Mouse (Mus musculus) MEL (cell line): ENCODE data around the gene Borcs7. TPM values are rescaled to one million over a fixed set of nuclear protein-coding genes. Genes with fewer than 3 reads are reported as not detected.

Source experiments
- DNase-seq: peaks from one replicate; pipeline ENCODE4 v3.0.0; 2011; ENCODE audit warnings: low read depth, low spot score
- H3K27ac ChIP-seq: 2 replicates; pipeline ENCODE4 v1.5.1; 2012; ENCODE audit warnings: low read depth, mild to moderate bottlenecking, control low read depth, low read length, moderate library complexity; ENCODE audit not compliant: control insufficient read depth
- H3K27me3 ChIP-seq, 2 experiments: fragments of 150-350 bp in 1 of 2; sonication (generic) in 1 of 2; 2 replicates each; pipeline ENCODE4 v1.6.1; 2012; ENCODE audit warnings: low read length in 2 of 2, mild to moderate bottlenecking in 2 of 2, improper control_type of control experiment in 1 of 2, moderate library complexity in 1 of 2; ENCODE audit not compliant: insufficient read depth in 2 of 2, control insufficient read depth in 1 of 2
- H3K36me3 ChIP-seq, 2 experiments: 2 replicates each; pipeline ENCODE4 v1.6.1; 2012 to 2014; ENCODE audit warnings: low read length in 2 of 2, improper control_type of control experiment in 1 of 2, inconsistent platforms in 1 of 2, mild to moderate bottlenecking in 1 of 2; ENCODE audit not compliant: insufficient read depth in 2 of 2, control insufficient read depth in 1 of 2
- H3K4me1 ChIP-seq, 2 experiments: fragments of 150-350 bp in 1 of 2; sonication (generic) in 1 of 2; 2 replicates each; pipeline ENCODE4 v1.6.1; 2012; ENCODE audit warnings: low read length in 2 of 2, improper control_type of control experiment in 1 of 2, mild to moderate bottlenecking in 1 of 2; ENCODE audit not compliant: insufficient read depth in 2 of 2, control insufficient read depth in 1 of 2
- H3K4me3 ChIP-seq, 2 experiments: fragments of 150-350 bp in 1 of 2; sonication (generic) in 1 of 2; 2 replicates each; pipeline ENCODE4 v1.5.1; 2012; ENCODE audit warnings: low read depth in 2 of 2, low read length in 2 of 2, mild to moderate bottlenecking in 2 of 2, moderate library complexity in 2 of 2, control low read depth in 1 of 2, improper control_type of control experiment in 1 of 2; ENCODE audit not compliant: control insufficient read depth in 1 of 2, insufficient read depth in 1 of 2
- H3K79me2 ChIP-seq: 2 replicates; pipeline ENCODE4 v1.6.1; 2012; ENCODE audit warnings: mild to moderate bottlenecking, low read length, moderate library complexity; ENCODE audit not compliant: control insufficient read depth, poor library complexity, insufficient read depth
- H3K9ac ChIP-seq: 2 replicates; pipeline ENCODE4 v1.6.1; 2012; ENCODE audit warnings: low read depth, mild to moderate bottlenecking, control low read depth, low read length, moderate library complexity; ENCODE audit not compliant: control insufficient read depth, poor library complexity, severe bottlenecking
- H3K9me3 ChIP-seq: fragments of 150-350 bp; sonication (generic); replicated peaks from 2 replicates; pipeline ENCODE4 v1.6.1; 2012; ENCODE audit warnings: mild to moderate bottlenecking, low read length, improper control_type of control experiment, moderate library complexity; ENCODE audit not compliant: insufficient read depth
- BHLHE40 ChIP-seq: IDR thresholded peaks from 2 replicates; pipeline ENCODE4 v1.6.1; 2012; ENCODE audit warnings: low read depth, mild to moderate bottlenecking, inconsistent platforms, low read length, improper control_type of control experiment, borderline replicate concordance
- E2F4 ChIP-seq: IDR thresholded peaks from 2 replicates; pipeline ENCODE4 v1.6.1; 2011; ENCODE audit warnings: low read depth, low read length, improper control_type of control experiment, borderline replicate concordance
- ELF1 ChIP-seq: IDR thresholded peaks from 2 replicates; pipeline ENCODE4 v1.6.1; 2014; ENCODE audit warnings: low read depth, mild to moderate bottlenecking, inconsistent platforms, low read length, improper control_type of control experiment, moderate library complexity
- EP300 ChIP-seq, 2 experiments: IDR thresholded peaks; 2 replicates each; pipeline ENCODE4 v1.6.1; 2011; ENCODE audit warnings: improper control_type of control experiment in 2 of 2, low read length in 2 of 2, low read depth in 1 of 2, mild to moderate bottlenecking in 1 of 2
- ETS1 ChIP-seq: IDR thresholded peaks from 2 replicates; pipeline ENCODE4 v1.6.1; 2012; ENCODE audit warnings: low read depth, mild to moderate bottlenecking, inconsistent platforms, low read length, improper control_type of control experiment, moderate library complexity
- GATA1 ChIP-seq: IDR thresholded peaks from 2 replicates; pipeline ENCODE4 v1.6.1; 2011; ENCODE audit warnings: low read depth, low read length, improper control_type of control experiment
- JUND ChIP-seq: IDR thresholded peaks from 2 replicates; pipeline ENCODE4 v1.6.1; 2011; ENCODE audit warnings: low read depth, mild to moderate bottlenecking, improper control_type of control experiment, low read length
- KAT2A ChIP-seq: conservative IDR thresholded peaks from 2 replicates; pipeline ENCODE4 v1.6.1; 2012; ENCODE audit warnings: low read depth, low read length, improper control_type of control experiment, inconsistent platforms
- MAX ChIP-seq: IDR thresholded peaks from 2 replicates; pipeline ENCODE4 v1.6.1; 2011; ENCODE audit warnings: low read length, improper control_type of control experiment
- MEF2A ChIP-seq: IDR thresholded peaks from 2 replicates; pipeline ENCODE4 v1.6.1; 2014; ENCODE audit warnings: low read depth, mild to moderate bottlenecking, inconsistent platforms, low read length, improper control_type of control experiment; ENCODE audit not compliant: poor library complexity, insufficient replicate concordance, severe bottlenecking; ENCODE audit errors: extremely low read depth
- MXI1 ChIP-seq: IDR thresholded peaks from 2 replicates; pipeline ENCODE4 v1.6.1; 2011; ENCODE audit warnings: mild to moderate bottlenecking, low read depth, low read length, improper control_type of control experiment
- MYC ChIP-seq: IDR thresholded peaks from 2 replicates; pipeline ENCODE4 v1.6.1; 2011; ENCODE audit warnings: low read depth, mild to moderate bottlenecking, low read length, improper control_type of control experiment, moderate library complexity
- NRF1 ChIP-seq: IDR thresholded peaks from 2 replicates; pipeline ENCODE4 v1.6.1; 2014; ENCODE audit warnings: low read depth, mild to moderate bottlenecking, inconsistent platforms, low read length, improper control_type of control experiment, moderate library complexity; ENCODE audit not compliant: poor library complexity, insufficient read depth, severe bottlenecking
- POLR2A ChIP-seq, 2 experiments: IDR thresholded peaks; 2 replicates each; pipeline ENCODE4 v1.6.1; 2011 to 2012; ENCODE audit warnings: low read length in 2 of 2, mild to moderate bottlenecking in 2 of 2, control low read depth in 1 of 2, improper control_type of control experiment in 1 of 2, low read depth in 1 of 2, moderate library complexity in 1 of 2; ENCODE audit not compliant: control insufficient read depth in 1 of 2, insufficient read depth in 1 of 2, poor library complexity in 1 of 2
- POLR2AphosphoS2 ChIP-seq: IDR thresholded peaks from 2 replicates; pipeline ENCODE4 v1.6.1; 2011; ENCODE audit warnings: low read length, improper control_type of control experiment
- RAD21 ChIP-seq: IDR thresholded peaks from 2 replicates; pipeline ENCODE4 v1.6.1; 2011; ENCODE audit warnings: mild to moderate bottlenecking, low read depth, low read length, improper control_type of control experiment
- RCOR1 ChIP-seq: IDR thresholded peaks from 2 replicates; pipeline ENCODE4 v1.6.1; 2012; ENCODE audit warnings: low read depth, mild to moderate bottlenecking, inconsistent platforms, low read length, improper control_type of control experiment
- SIN3A ChIP-seq: IDR thresholded peaks from 2 replicates; pipeline ENCODE4 v1.6.1; 2012; ENCODE audit warnings: low read length, improper control_type of control experiment, inconsistent platforms
- TBP ChIP-seq: IDR thresholded peaks from 2 replicates; pipeline ENCODE4 v1.8.0; 2011; ENCODE audit warnings: low read depth, low read length, improper control_type of control experiment
- UBTF ChIP-seq: IDR thresholded peaks from 2 replicates; pipeline ENCODE4 v1.6.1; 2012; ENCODE audit warnings: low read depth, mild to moderate bottlenecking, inconsistent platforms, low read length, improper control_type of control experiment, moderate library complexity, borderline replicate concordance; ENCODE audit not compliant: insufficient read depth
- ZKSCAN1 ChIP-seq: IDR thresholded peaks from 2 replicates; pipeline ENCODE4 v1.6.1; 2012; ENCODE audit warnings: low read depth, mild to moderate bottlenecking, inconsistent platforms, low read length, improper control_type of control experiment, moderate library complexity
- polyA plus RNA-seq, 2 experiments: library from polyadenylated mRNA; stranded (reverse) in 1 of 2; unstranded in 1 of 2; fragments of >175 nt in 1 of 2; fragments of >200 nt in 1 of 2; gene quantifications; 2 replicates each; pipeline versions ENCODE4 v1.2.1 to v1.2.4; 2012; ENCODE audit warnings: low replicate concordance in 2 of 2, low read depth in 1 of 2; ENCODE audit not compliant: insufficient read length in 2 of 2, insufficient read depth in 1 of 2, missing spikeins in 1 of 2
- total RNA-seq: library from RNA; depleted of rRNA; stranded (reverse); fragments of 300-350 nt; gene quantifications from 2 replicates; pipeline ENCODE4 v1.2.3, GENCODE M21; 2012

Gene Borcs7
- total and polyA plus RNA-seq, 3 experiments: 4.1 to 11.1 TPM; not detected in 1

GRCm38 (mm10) chr19:46699011-46699481 lies 9.3 kb downstream of the Borcs7 start:
- Histone ChIP-seq H3K9me3 (no peaks in the 10 kb centered on the region), H3K27me3 (no peaks in the 10 kb centered on the region), H3K27ac (peak overlapping the region; percentile 48), H3K9ac (peak overlapping the region; percentile 29), H3K4me3 (peak overlapping the region; percentile 3 to 24; a peak in 2 of 4 replicates), H3K4me1 (peaks cover 5 to 25% of the 10 kb centered on the region in 2 experiments), H3K36me3 (peaks cover 0 to 12% of the 10 kb centered on the region in 2 experiments; a peak in 2 of 4 replicates), H3K79me2 (no peaks in the 10 kb centered on the region; the same call in 1 of the 2 replicates)
- TF ChIP-seq POLR2A (IDR thresholded peaks at IDR 0.05; ENCODE audit: control insufficient read depth in 1 of 2, insufficient read depth in 1 of 2, low read depth in 1 of 2, low read length in 2 of 2, poor library complexity in 1 of 2) (peak; percentile 9 to 27; a peak in 1 of 4 replicates), MEF2A (no peak), KAT2A (no peak), TBP (no peak), RCOR1 (no peak), RAD21 (no peak), ETS1 (peak; percentile 77), EP300 (IDR thresholded peaks at IDR 0.05; ENCODE audit: low read depth in 1 of 2, low read length in 2 of 2) (peak in 1 of 2 experiments; percentile 45; a peak in 3 of 4 replicates), MYC (no peak), UBTF (0 out of 2 replicates have a peak, but pooled peaks have one; percentile 26), MAX (no peak), GATA1 (no peak), ZKSCAN1 (no peak), ELF1 (peak; percentile 41; the same call in 1 of the 2 replicates), POLR2AphosphoS2 (no peak), BHLHE40 (no peak), E2F4 (no peak), MXI1 (no peak), NRF1 (no peak), SIN3A (peak; percentile 62; the same call in 1 of the 2 replicates), JUND (peak; percentile 72; the same call in 1 of the 2 replicates)
- DNase-seq: peak; percentile 85
